Mouse (Mus musculus) monocyte, adult 5-6 weeks (primary cell): Measurements from ENCODE around the gene Mmp14. TPM values are rescaled to one million over a fixed set of nuclear protein-coding genes. Genes with fewer than 3 reads are reported as not detected.

Source experiments
- ATAC-seq: fragments of 153-309, 156-312 bp; replicated peaks from 2 replicates; pipeline ENCODE4 v1.8.0; 2017; ENCODE audit warnings: mild to moderate bottlenecking; ENCODE audit not compliant: low TSS enrichment, insufficient number of reproducible peaks, severe bottlenecking, poor library complexity, low FRiP score
- total RNA-seq: library from RNA; stranded (forward); fragments of 200-1000, 200-491, 200-594 nt; gene quantifications from 3 replicates; pipeline ENCODE4 v1.2.3, GENCODE M21; 2017

Gene Mmp14
- 0.78 to 0.96 TPM in 2 of 3 replicates, not detected in the other for total RNA-seq

- ATAC-seq = no peak
Measured at GRCm38 (mm10) chr14:54431334-54432077, at the start of gene Mmp14. TSS of gene Mmp14 (plus strand) at chr14:54431612.

GRCm38 (mm10) chr14:54381816-54382215 lies 49.6 kb upstream of the Mmp14 start:
- no peak for ATAC-seq

- ATAC-seq = no peak
Measured at GRCm38 (mm10) chr14:54382641-54383040, 48.8 kb upstream of the Mmp14 start.

GRCm38 (mm10) chr14:54383355-54383771 lies 48.0 kb upstream of the Mmp14 start:
- peak; percentile 18; the same call in 1 of the 2 replicates for ATAC-seq

GRCm38 (mm10) chr14:54384396-54384795 lies 47.0 kb upstream of the Mmp14 start:
- ATAC-seq = no peak

GRCm38 (mm10) chr14:54385968-54386618 lies 45.3 kb upstream of the Mmp14 start:
- no peak for ATAC-seq

GRCm38 (mm10) chr14:54387546-54387945 lies 43.9 kb upstream of the Mmp14 start:
- no peak for ATAC-seq

GRCm38 (mm10) chr14:54390843-54391242 lies 40.6 kb upstream of the Mmp14 start:
- no peak for ATAC-seq

GRCm38 (mm10) chr14:54393794-54394193 lies 37.6 kb upstream of the Mmp14 start:
- no peak for ATAC-seq

- no peak for ATAC-seq
Measured at GRCm38 (mm10) chr14:54394309-54394708, 37.1 kb upstream of the Mmp14 start.

GRCm38 (mm10) chr14:54396685-54397084 lies 34.7 kb upstream of the Mmp14 start:
- ATAC-seq = no peak

GRCm38 (mm10) chr14:54397872-54398527 lies 33.4 kb upstream of the Mmp14 start:
- ATAC-seq = peak; percentile 56

- 0 out of 2 replicates have a peak, but pooled peaks have one; percentile 19 for ATAC-seq
Measured at GRCm38 (mm10) chr14:54398528-54398916, 32.9 kb upstream of the Mmp14 start.

GRCm38 (mm10) chr14:54398921-54399382 lies 32.5 kb upstream of the Mmp14 start:
- peak; percentile 33; the same call in 1 of the 2 replicates for ATAC-seq

- ATAC-seq = no peak
Measured at GRCm38 (mm10) chr14:54401723-54402122, 29.7 kb upstream of the Mmp14 start.

GRCm38 (mm10) chr14:54408336-54409056 lies 22.9 kb upstream of the Mmp14 start:
- ATAC-seq = no peak

GRCm38 (mm10) chr14:54409057-54409645 lies 22.3 kb upstream of the Mmp14 start:
- ATAC-seq = peak; percentile 63

GRCm38 (mm10) chr14:54409980-54410810 lies 21.2 kb upstream of the Mmp14 start:
- ATAC-seq = peak; percentile 62
